Mouse (Mus musculus): ENCODE data around the gene Slc46a1. TPM values are rescaled to one million over a fixed set of nuclear protein-coding genes. Genes with fewer than 3 reads are reported as not detected.

Gene Slc46a1
- 1 to 10 TPM; 1.6 to 1.8 TPM for total RNA-seq (2021)

GRCm38 (mm10) chr11:78465568-78466180 lies at the start of gene Slc46a1:
Gene Slc46a1 (plus strand): TSS chr11:78465697.
- intact Hi-C loops (cut with DNase I), result no loop called here
- peak; percentile 78 to 82 for DNase-seq

DNA sequence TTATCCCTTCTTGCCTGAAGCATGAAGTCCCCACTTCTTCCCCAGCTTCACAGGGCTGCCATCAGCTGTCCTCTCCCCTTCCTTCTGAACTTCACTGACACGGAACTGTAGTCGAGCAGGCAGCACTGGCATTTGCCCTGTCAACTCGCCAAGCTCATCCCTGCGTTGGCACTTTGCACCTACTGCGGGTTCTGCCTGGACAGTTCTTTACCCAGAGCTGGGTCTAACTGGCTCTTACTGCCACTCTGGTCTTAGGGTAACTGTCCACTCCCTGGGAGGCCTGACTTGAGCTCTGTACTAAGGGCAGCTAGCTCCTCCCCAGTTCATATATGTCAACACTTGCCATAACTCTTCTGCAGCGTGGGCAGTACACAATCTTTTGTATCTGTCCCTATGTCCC lies 48.6 kb upstream of the Slc46a1 start:
- DNase-seq, result no peak
- intact Hi-C loops (cut with DNase I), result no loop called here

DNA sequence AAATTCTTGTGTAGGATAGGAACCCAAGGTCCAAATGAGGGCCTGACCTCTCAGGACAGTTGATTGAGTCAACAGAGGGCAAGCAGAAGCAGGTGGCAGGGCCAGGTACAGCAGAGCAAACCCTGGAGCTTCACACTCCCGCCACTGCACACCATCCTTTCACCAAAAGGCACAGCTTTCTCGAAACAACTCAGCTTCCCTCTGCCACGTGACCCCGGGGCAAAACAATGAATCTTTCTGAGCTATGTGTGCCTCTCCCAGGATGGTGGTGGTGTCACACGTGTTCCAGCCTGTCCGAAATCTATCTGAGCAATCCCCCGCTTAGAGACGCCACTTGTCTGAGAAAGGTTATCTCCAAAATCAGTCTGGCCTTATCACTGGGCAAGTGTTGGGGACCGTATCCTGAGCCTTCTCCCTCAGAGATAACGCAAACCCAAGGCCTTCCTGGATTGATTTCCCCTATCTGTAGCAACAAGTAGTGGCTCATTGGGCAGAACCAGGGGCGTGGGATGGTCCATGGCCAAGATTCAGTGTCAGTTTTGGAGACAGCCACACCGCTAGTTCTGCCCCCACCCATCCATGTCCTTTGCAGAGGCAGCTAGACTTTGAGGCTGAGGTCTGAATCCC lies 45.1 kb upstream of the Slc46a1 start:
- no peak for DNase-seq
- intact Hi-C loops (cut with DNase I), result no loop called here

DNA sequence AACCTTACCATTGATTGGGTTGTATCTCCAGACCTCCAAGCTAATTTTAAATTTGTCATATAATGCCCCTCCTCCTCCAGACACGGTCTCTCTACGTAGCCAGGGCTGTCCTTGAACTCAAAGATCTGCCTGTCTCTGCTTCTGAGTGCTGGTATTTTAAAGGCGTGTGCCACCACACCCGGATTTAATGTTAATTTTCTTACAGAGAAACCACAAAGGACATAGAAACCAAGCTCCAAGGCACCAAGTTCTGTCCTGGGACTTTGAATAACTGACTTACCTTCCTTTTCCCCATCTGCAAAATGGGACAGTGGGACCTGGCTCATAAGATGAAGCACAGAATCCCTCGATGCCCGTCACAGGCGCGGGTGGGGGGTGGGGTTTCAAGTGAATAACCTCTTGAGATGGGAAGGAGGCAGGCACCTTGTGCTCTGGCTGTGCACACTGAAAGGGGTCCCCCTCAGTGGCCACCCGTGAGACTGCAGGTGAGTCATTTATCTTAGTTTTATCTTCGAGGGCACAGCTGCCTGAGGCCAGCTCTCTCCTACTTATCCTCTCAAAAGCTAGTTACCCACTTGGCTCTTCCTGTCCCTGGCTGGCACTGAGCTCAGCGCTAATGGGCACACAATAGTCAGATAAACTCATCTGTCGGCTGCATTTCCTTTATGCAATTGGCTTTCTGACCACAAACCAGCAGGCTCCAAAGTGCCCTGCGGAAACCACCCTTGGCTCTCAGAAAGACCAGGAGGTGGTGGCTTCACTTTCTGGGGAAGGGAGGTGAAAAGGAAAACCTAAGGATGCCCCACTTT lies 44.1 kb upstream of the Slc46a1 start:
- no peak for DNase-seq
- intact Hi-C loops (cut with DNase I), result no loop called here

DNA sequence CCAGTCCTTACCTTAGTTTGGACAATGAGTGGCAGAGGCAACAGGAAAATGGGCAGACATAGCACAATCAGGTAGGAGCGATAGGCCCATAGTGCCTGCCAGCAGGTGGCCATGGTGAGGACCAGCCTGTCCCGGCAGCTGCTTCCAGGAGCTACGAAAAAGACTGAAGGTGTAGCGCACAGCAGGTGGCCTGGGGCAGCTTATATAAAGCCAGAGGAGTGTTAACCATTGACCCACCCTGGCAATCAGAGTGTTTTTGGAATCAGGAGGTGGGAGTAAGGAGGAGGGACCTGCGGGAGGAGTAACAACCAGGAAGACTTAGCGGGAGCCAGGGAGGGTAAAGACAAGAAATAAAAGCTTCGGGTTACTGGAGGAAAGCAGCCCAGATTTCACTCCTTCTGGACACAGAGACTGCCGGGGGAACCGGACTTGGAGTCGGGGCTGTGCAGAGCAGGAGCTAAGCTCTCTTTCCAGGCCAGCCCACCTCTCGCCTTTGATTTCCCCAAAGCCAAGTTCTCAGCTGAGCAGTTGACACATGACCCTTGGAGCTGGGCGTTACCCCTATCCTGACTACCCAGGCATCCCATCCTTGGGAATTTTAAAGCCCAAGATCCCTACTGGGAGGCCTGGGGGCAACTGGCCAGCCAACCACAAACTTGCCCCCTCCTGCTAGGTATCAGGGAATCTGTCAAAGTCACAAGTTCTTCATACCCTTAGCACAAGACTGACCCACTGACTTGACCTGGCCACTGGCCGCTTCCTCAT lies 43.3 kb upstream of the Slc46a1 start, which contains the start of gene Slc13a2:
Gene Slc13a2 (minus strand): TSS at position 163 of the 765 bp plus-strand sequence.
- intact Hi-C loops (cut with DNase I), result no loop called here
- DNase-seq, result no peak

DNA sequence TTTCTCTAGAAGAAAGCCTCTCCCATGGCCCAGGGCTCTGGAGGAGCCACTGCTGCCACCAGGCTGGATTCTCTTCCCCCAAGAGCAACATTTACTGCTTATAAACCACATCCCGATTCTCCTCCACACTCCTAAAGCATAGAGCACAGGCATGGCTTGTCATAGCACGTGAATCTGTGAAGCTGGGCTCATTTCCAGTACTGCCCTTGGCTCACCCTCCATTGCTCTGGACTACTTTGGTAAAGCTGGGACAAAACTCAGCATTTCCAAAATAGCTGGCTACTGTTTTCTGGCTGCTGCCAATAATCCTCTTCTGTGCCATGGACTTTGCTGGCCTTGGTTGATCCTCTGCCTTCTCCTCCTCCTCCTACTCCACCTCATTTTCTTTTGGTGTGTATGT lies 41.1 kb upstream of the Slc46a1 start:
- DNase-seq, result no peak
- intact Hi-C loops (cut with DNase I), result no loop called here

GRCm38 (mm10) chr11:78425572-78425971 lies 39.9 kb upstream of the Slc46a1 start:
- intact Hi-C loops (cut with DNase I), result no loop called here
- DNase-seq, result no peak

- intact Hi-C loops (cut with DNase I), result no loop called here
- DNase-seq, result no peak
Observed at GRCm38 (mm10) chr11:78427655-78428054, 37.8 kb upstream of the Slc46a1 start.

GRCm38 (mm10) chr11:78428309-78428708 lies 37.2 kb upstream of the Slc46a1 start:
- DNase-seq, result no peak
- intact Hi-C loops (cut with DNase I), result no loop called here

- intact Hi-C loops (cut with DNase I), result no loop called here
- DNase-seq, result no peak
Observed at GRCm38 (mm10) chr11:78430195-78430878, 35.2 kb upstream of the Slc46a1 start.

GRCm38 (mm10) chr11:78431176-78431575 lies 34.3 kb upstream of the Slc46a1 start:
- DNase-seq, result no peak
- intact Hi-C loops (cut with DNase I), result no loop called here

GRCm38 (mm10) chr11:78434052-78434451 lies 31.4 kb upstream of the Slc46a1 start:
- no peak for DNase-seq
- intact Hi-C loops (cut with DNase I), result no loop called here

GRCm38 (mm10) chr11:78435776-78436349 lies 29.6 kb upstream of the Slc46a1 start:
- DNase-seq, result no peak
- intact Hi-C loops (cut with DNase I), result no loop called here

- intact Hi-C loops (cut with DNase I), result no loop called here
- no peak for DNase-seq
Observed at GRCm38 (mm10) chr11:78437182-78437581, 28.3 kb upstream of the Slc46a1 start.

DNA sequence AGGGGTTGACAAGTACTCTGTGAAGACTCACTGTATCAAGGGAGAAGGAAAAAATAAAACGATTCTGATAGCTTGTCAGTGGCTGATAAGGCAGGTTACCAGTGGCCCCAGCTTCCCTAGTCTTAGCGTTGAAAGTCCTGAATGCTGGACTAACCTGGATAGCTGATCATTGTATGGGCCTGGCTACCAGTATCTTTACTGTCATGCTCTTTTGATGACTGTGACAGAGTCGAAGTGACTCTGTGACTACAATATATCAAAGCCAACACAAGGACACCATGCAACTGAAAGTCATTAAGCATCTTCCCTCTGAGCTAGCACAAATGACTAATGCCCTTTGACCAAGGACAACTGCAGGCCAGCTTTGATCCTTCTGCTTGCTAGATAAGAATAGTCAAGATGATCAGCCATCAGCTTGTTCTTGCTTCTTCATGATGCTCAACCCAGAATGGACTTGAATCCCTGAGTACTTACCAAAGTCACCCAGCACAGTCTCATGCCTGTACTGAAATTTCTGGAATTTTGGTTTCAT lies 27.0 kb upstream of the Slc46a1 start:
- DNase-seq, result no peak
- intact Hi-C loops (cut with DNase I), result no loop called here

GRCm38 (mm10) chr11:78443115-78443514 lies 22.4 kb upstream of the Slc46a1 start:
- DNase-seq, result no peak
- intact Hi-C loops (cut with DNase I), result no loop called here

DNA sequence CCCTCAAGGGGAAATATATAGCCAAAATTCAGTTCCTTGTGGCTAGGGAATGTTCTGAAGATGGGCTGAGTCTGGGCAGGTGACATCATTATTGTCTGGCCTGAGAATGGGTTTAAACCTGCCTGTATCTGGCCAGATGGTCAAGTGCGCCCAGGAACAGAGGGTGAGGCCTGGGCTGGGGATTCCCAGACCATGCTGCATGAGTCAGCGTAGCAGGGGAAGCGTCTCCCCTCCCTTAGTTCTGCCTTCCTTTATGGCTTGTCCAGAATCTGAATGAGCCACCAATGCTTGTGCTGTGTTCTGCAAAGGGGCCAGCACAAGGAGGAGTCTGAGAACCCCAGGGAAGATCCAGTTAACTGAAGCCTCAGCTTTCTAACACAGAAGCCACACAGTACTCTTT lies 18.3 kb upstream of the Slc46a1 start:
- intact Hi-C loops (cut with DNase I), result no loop called here
- DNase-seq, result no peak

GRCm38 (mm10) chr11:78448242-78448641 lies 17.3 kb upstream of the Slc46a1 start:
- intact Hi-C loops (cut with DNase I), result no loop called here
- no peak for DNase-seq

DNA sequence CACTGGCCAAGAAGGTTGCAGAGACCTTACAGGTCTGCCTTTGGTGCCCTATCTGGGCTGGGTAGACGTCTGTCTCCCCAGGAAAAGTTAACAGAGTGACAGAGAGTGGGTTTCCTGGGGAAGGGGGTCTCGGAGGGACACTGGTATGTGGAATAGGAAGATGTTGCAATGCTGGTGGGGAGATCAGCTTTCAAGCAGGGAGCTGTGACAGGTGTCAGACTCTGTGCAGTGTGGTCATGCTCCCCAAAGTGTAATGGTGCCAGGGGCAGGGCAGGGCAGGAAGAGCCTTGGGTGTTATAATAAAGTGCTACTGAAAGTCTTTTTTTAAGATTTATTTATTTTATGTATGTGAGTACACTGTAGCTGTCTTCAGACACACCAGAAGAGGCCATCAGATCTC lies 15.2 kb upstream of the Slc46a1 start:
- DNase-seq, result no peak
- intact Hi-C loops (cut with DNase I), result loop anchor here (5.0 kb wide), 1 partner anchor 93 kb away; no protein-coding TSS in a partner anchor

DNA sequence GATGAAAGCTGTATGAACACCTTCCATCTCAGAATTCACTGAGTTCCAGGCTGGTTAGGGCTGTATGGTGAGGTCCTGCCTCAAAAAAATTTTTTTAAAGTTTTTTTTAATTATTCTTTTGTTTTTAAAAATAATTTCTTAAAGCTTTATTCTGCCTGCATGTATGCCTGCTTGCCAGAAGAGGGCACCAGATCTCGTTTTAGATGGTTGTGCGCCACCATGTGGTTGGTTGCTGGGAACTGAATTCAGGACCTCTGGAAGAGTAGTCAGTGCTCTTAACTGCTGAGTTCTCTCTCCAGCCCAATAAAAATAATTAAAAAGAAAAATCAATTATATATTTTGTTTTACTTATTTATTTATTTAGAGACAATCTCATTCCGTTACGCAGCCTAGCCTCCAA lies 11.8 kb upstream of the Slc46a1 start:
- peak; percentile 44 to 70 for DNase-seq
- intact Hi-C loops (cut with DNase I), result loop anchor here (5.0 kb wide), 1 partner anchor 96 kb away; no protein-coding TSS in a partner anchor

All from heart, postnatal 36 days (tissue).